Mouse (Mus musculus) ES-E14 (cell line): Measurements from ENCODE around the gene Pcyt2.

Experiments
- HCFC1 ChIP-seq: IDR thresholded peaks from 2 replicates; pipeline ENCODE4 v1.6.1; 2012; ENCODE audit warnings: low read length, inconsistent platforms, borderline replicate concordance; ENCODE audit not compliant: insufficient read depth
- MAFK ChIP-seq: IDR thresholded peaks from 2 replicates; pipeline ENCODE4 v1.6.1; 2014; ENCODE audit warnings: mild to moderate bottlenecking, low read depth, low read length, inconsistent platforms; ENCODE audit not compliant: insufficient read depth
- ZC3H11A ChIP-seq: IDR thresholded peaks from 2 replicates; pipeline ENCODE4 v1.6.1; 2012; ENCODE audit warnings: low read depth, mild to moderate bottlenecking, inconsistent platforms, low read length, borderline replicate concordance

DNA sequence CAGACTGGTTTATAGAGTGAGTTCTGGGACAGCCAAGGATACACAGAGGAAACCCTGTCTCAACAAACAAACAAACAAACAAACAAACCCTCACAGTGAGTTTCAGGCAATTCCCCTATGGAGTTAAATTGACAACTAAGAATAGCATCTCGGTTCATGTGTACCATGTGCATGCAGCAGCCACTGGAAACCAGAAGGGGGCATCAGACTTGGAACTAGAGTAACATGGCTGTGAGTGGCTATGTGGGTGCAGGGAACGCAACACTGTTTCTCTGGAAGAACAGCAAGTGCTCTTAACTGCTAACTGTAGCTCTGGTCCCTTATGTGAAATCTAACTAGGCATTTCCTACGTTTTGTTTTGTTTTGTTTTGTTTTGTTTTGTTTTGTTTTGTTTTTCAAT is 34.1 kb upstream of the Pcyt2 start:
- TF ChIP-seq ZC3H11A (no peak), MAFK (no peak), HCFC1 (no peak)
